Mouse (Mus musculus): ENCODE measurements around the gene Gm5136. TPM values are rescaled to one million over a fixed set of nuclear protein-coding genes. Genes with fewer than 3 reads are reported as not detected.

Gm5136 gene
- total RNA-seq, 1 experiment from 2014 or later, result not detected

DNA sequence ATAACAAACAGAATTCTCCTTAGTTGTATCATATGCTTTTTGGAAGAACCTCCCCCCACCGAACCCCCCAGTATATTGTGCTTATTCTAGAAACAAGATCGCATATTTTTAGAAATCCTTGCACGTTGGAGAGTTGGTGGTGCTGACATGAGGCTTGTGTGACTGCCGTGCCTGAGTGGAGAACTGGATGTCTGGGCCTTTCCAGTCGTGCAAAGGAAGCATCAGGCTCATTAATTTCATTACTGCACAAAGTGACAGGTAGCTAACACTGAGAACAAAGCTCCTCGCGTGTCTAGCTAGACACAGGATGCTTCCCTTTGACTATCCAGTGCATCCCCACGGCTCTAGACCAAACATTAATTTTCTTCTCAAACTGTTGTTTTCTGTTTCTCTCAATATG, 47.1 kb downstream of the Gm5136 start:
- ATAC-seq (ENCODE audit: extremely low read depth, insufficient number of reproducible peaks, low FRiP score, poor library complexity, severe bottlenecking), result no peak

DNA sequence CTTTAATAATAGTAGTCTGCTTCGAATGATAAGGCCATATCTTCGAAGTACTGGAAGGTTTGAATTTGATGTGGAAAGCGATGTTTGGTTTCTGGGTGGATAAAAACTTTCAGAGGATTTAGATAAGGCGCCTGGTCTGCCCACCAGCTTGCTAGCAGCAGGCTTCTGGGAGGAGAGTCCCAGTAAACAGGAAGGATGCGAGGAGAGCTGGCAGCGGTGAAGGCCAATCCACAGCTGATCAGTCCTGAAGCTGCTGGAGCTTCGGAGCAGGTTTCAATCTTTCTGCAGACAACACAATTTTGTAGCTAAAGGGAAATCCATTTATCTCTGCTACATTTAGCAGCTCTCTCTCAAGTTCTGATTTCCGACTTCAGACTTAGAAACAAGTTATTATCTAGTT, 47.9 kb downstream of the Gm5136 start:
- ATAC-seq (ENCODE audit: extremely low read depth, insufficient number of reproducible peaks, low FRiP score, poor library complexity, severe bottlenecking), result no peak

DNA sequence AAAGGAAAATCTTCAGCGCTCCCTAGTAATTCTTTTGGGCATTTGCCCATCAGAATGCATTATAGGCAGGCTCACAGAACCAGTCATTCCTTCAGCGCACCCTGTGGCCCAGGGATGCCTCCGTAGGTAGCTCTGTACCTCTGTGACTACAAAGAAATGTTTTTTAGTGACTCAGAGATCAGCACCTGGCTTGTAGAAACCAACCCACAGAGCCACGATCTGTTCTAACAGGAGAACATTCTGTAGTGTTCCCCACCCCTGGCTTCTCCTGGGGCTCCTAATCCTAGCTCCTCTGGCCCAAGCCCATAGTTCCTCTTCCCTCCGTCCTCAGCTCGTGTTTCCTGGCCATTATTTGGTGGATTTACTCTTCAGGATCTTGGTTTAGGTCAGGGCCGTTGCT, 50.8 kb downstream of the Gm5136 start:
- no peak for ATAC-seq (ENCODE audit: extremely low read depth, insufficient number of reproducible peaks, low FRiP score, poor library complexity, severe bottlenecking)

Measured in neutrophil, adult 5-6 weeks (primary cell).